Mouse (Mus musculus) lung, postnatal 25 days (tissue): ENCODE results near the gene Lcor.

Source experiments
- DNase-seq: peaks from one replicate; pipeline ENCODE4 v3.0.0; 2022; ENCODE audit warnings: low spot score

Gene Lcor

GRCm38 (mm10) chr19:41476530-41477249 lies 5.7 kb upstream of the Lcor start:
- DNase-seq: no peak

- peak; percentile 20 for DNase-seq
Measured at GRCm38 (mm10) chr19:41481030-41481886, 1.2 kb upstream of the Lcor start.

- DNase-seq: no peak
Measured at GRCm38 (mm10) chr19:41481887-41482189, 599 bp upstream of the Lcor start.

GRCm38 (mm10) chr19:41482909-41483444 lies 540 bp downstream of the Lcor start:
- peak; percentile 69 for DNase-seq

GRCm38 (mm10) chr19:41483445-41484040 lies 1.1 kb downstream of the Lcor start:
- DNase-seq: no peak

GRCm38 (mm10) chr19:41484361-41484760 lies 1.9 kb downstream of the Lcor start:
- no peak for DNase-seq

- no peak for DNase-seq
Measured at GRCm38 (mm10) chr19:41495382-41496032, 13.1 kb downstream of the Lcor start.

- DNase-seq: no peak
Measured at GRCm38 (mm10) chr19:41496058-41496457, 13.6 kb downstream of the Lcor start.

GRCm38 (mm10) chr19:41507872-41508271 lies 25.4 kb downstream of the Lcor start:
- no peak for DNase-seq

GRCm38 (mm10) chr19:41514836-41515235 lies 32.4 kb downstream of the Lcor start:
- DNase-seq: no peak

GRCm38 (mm10) chr19:41515549-41515948 lies 33.1 kb downstream of the Lcor start:
- no peak for DNase-seq

- DNase-seq: no peak
Measured at GRCm38 (mm10) chr19:41517006-41517405, 34.6 kb downstream of the Lcor start.

- DNase-seq: no peak
Measured at GRCm38 (mm10) chr19:41519121-41519520, 36.7 kb downstream of the Lcor start.

GRCm38 (mm10) chr19:41522246-41522645 lies 39.8 kb downstream of the Lcor start:
- DNase-seq: no peak

- DNase-seq: peak; percentile 12
Measured at GRCm38 (mm10) chr19:41523798-41524563, 41.5 kb downstream of the Lcor start.

- no peak for DNase-seq
Measured at GRCm38 (mm10) chr19:41529169-41529568, 46.7 kb downstream of the Lcor start.

- no peak for DNase-seq
Measured at GRCm38 (mm10) chr19:41534021-41534420, 51.6 kb downstream of the Lcor start.

- no peak for DNase-seq
Measured at GRCm38 (mm10) chr19:41556981-41557380, 74.5 kb downstream of the Lcor start.

GRCm38 (mm10) chr19:41557491-41557890 lies 75.1 kb downstream of the Lcor start:
- no peak for DNase-seq

- DNase-seq: no peak
Measured at GRCm38 (mm10) chr19:41558891-41559486, 76.6 kb downstream of the Lcor start.

- DNase-seq: no peak
Measured at GRCm38 (mm10) chr19:41560856-41561255, 78.4 kb downstream of the Lcor start.
